Mouse (Mus musculus) urinary bladder, adult 2 months (tissue): ENCODE data around the gene Colec11. TPM values are rescaled to one million over a fixed set of nuclear protein-coding genes. Genes with fewer than 3 reads are reported as not detected.

Experiments
- DNase-seq: peaks from one replicate; pipeline ENCODE4 v3.0.0; 2022; ENCODE audit warnings: low spot score
- polyA plus RNA-seq: library from polyadenylated mRNA; depleted of rRNA; stranded (reverse); fragments of >200 nt; gene quantifications from 2 replicates; pipeline ENCODE4 v1.2.3, GENCODE M21; 2012; rRNA removed

Colec11 gene
- polyA plus RNA-seq, 1 experiment: 5.4 TPM

DNA sequence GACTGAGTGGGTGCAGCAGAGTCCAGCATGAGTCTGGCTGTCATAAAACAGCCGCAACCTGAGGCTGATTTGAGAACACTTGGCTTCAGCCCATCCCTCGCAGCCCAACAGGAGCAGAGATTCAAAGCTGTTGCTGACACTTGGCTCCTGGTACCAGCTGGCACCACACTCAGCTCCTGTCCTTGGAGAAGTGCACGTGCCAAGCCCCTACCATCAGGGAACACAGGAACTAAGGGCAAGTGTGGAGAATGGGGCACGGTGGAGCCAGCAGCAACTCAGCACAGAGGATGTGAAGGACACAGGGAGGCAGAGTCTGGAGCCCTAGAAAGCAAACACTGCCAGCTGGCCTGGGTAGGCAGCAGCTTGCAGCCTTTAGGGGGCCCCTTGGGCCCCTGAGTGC, 20.9 kb downstream of the Colec11 start:
- no peak for DNase-seq

DNA sequence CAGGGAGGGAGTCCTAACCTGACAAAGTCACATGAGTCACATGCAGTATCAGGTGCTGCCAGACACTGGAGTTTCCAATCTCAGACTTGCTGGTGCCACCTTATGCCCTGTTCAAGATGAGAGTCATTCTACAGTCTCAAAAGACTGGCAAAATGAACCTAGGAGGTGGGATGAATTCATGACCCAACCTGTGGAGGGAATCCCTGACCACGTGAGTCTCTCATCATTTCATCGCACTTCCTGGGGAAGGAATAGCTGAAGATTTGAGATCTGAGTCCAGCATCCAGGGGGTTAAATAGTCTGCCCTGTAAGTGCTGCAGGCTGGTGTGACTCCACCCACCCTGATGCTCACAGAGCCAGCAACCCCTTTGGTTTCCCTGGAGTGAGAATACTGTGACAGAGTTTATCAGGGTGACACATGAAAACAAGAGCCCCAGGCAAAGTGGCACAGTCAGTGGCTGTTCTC, 24.6 kb downstream of the Colec11 start:
- no peak for DNase-seq

DNA sequence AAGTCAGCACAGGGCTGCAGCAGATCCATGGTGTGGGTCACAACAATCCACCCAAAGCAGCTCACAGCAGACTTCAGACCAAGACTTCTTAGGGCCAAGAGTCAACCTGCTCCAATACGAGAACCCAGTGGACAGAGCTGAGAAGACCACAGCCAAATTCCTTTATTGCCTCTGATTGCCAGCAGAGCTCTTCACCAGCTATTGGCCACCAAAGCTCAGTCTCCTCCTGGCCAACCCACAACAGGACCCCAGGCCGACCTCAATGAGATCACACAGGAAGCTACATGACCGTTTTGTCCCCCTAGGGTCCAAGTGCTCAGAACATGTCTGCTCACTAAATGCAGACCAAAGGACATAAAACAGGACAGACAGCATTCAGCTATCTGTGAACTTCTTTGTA, 25.1 kb downstream of the Colec11 start:
- no peak for DNase-seq

DNA sequence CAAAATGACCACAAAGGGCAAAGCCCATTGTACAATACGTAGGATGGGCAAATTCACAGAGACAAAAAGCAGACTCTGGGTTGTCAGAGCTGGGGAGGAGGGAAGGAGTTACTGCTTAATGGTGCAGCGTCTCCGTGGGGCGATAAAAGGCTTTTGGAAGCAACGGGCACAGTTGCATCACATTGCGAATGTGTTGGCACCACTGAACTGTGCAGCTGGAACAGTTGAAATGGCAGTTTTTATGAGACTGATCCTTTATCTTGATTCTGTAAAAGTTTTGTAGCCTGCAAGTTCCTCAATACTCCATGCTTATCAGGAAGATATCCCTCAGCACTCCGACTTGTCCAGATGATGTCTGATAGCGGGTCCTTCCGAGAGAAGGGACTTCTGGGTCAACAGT, 25.5 kb downstream of the Colec11 start:
- no peak for DNase-seq

DNA sequence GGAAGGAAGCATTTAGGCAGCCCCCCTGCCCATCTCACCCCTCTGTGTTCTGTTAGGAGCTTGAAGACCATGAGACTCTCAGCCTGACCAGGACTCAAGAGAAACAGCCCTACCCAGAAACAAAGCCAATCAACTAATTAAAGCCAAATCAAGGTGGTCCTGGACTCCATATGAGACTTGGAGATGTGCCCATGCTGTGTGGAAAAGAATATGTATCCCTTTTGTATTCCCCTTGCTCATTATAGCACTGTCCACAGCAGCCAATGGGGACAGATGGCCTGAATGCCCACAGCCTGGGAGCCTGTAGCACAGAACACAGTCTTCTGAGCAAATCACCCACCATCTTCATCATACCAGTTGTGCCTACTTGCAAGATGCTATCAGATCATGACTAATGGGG, 26.3 kb downstream of the Colec11 start:
- no peak for DNase-seq

DNA sequence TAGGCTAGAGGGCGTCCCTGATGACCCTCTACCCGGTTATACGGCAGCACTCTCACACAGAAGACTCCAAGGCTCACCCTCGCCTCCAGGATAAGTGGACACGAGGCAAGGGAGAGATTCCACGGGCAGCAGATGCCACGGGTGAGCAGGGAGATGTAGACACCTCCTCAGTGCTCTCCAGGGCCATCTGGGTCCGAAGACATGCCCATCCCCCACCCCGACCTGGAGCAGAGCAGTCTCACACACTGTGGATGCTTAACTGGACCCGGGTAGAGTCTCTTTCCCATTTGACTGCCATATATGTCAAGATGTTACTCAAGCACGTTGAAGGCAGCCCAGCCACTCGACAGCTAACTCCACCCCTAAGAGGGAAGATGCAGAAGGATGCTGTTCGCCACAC, 32.7 kb downstream of the Colec11 start:
- DNase-seq: no peak

DNA sequence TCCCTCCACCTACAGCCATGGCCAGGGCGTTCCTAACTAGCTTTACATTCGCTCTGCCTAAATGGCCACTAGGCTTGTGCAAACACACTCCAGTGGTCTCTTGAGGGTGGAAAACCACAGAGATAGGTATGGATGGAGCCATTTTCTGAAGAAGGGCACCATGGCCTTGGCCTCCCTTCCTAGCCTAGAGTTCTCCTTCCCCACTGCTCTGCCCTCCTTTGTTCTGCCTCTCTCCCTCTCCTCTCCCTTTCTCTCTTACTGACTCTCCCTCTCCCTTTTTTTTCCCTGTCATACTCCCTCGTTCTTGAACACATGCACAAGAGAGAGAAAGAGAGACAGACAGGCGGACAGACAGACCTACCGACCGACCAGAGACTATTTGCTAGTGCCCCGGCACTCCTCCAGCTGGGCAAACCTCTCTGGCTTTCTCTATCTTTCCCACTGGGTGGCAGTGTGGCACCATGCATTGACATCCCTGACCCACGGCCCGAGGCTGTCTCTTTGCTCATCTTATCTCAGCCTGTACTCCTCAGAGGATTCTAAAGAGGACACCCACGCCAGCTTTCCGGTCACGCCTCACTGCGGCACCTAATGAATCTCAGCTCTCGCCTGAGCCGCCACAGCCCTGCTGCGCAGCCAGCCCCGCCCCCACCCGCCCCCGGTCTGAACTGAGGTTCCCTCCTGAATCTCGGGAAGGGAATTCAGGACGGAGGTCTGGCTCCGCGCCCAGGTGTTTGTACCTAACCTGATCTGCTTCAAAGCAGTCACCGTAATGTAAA, 33.9 kb downstream of the Colec11 start:
- peak; percentile 57 for DNase-seq

DNA sequence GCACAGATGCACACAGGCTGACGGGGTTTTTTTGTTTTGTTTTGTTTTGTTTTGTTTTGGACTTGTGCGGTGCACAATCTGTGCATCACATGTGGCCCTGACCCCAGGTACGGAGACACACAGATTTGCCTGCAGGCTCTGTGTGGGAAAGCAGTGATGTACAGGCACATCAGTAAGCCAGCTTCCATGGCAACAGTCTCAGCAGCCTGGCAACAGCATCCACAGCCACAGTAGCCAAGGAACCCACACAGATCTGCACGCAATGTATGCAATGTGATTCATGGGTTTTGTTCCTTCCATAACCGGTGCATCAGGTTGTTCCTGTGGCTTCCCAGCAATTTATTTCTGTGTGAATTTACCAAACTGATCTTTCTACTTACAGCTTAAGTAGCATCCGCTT, 35.2 kb downstream of the Colec11 start:
- no peak for DNase-seq

DNA sequence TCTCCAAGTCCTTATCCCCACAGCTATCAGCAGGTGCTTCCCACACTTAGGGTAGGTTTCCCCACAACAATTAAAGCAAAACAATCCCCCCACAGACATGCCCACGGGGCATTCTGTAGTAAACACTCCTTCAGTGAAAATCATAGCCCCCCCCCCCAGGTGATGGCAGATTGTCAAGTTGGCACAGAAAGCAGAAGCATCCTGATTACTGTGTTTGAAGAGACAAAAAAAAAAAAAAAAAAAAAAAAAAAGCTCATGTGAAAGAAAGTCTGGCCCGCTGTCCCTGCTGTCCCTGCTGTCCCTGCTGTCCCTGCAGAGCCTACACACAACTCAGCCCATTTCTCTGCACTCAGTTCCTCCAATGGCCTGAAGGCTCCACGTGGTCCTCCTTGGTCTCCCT, 39.1 kb downstream of the Colec11 start:
- DNase-seq: no peak

DNA sequence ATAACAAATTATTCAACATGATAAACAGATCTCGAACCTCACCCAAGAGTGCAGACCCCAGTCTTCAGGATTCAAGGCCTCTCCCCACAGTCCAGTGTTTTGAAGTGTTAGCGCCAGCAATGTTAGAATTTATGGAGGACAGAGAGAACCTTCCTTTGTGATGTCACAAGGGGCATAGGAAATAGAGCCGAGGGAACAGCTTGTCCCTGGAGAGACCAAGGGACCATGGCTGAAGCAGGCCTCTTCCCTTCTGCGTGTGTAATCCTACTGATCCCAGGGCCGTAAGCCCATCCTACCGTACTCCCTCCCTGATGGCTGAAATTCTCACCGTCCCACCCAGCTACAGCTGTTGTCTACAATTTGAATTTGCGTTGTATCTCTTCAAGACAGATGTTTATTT, 40.8 kb downstream of the Colec11 start, which contains the start of gene Allc:
Gene Allc, minus strand, starts transcription at position 101 of the 400 bp plus-strand sequence.
- DNase-seq: no peak

DNA sequence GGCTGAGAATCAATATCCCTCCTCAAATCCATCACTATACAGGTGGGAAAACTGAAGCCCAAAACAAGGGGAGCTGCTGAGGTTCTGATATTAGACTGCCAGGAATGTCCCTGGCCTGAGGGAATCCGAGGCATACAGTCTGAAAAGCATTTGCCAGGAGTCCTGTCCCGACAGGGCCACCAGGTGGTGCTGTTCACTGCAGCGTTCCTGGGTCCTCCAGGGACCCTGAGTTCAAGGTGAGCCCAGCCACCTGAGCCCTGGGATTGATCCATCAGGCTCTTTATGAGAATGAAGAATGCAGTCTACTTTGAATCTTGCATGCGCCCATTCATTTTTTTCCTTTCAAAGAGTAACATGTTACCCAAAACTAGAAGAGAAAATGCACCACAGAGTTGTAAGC, 44.0 kb downstream of the Colec11 start:
- no peak for DNase-seq

DNA sequence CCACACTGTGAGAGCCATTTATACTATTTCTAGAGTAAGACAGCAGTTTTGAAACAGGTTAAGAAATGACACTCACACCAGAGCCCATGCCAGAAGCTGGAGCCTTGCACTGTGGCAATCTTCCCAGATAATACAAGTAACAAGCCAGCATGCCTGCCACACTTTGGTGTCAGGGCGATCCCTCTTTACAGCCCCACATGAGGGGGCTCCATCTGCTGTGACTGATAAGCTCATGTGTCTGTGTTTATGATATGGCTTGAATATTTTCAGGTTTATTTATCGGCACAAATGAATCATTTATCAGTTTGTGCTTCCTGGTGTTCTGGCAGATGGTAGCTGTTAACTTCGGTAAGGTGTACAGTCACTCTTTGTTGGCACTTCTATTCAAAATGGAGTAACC, 45.0 kb downstream of the Colec11 start:
- no peak for DNase-seq

DNA sequence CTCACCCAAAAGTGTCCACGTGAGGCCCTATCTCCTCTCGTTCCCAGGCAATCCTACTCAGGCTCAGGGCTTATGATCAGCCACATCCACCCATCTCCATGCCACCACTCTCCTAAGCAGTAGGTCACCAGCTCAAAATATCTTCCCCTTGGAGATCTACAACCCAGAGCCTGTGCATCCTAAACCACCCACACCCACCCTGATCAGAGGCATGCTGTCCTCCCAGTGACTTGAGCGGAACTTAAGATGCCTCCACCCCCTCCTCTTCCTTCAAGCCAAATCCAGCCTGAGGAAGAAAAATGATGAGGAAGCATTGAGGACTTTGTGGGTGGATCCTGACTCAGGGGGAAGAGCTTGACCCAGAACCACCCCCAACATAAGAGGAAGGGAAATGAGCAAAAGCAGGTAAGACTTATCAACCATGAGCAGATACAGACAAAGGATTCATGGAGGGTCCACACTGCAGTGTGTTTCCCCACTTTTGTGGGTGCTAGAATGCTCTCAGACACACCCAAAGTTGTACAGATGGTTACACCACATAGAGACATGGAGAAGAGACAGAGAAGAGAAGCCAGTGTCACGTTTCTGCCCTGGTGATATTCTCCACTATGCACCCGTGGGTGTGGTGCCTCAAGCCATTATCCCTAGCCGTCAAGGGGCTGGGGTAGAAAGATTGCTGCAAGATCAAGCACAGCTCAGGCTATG, 47.7 kb downstream of the Colec11 start:
- DNase-seq: no peak

DNA sequence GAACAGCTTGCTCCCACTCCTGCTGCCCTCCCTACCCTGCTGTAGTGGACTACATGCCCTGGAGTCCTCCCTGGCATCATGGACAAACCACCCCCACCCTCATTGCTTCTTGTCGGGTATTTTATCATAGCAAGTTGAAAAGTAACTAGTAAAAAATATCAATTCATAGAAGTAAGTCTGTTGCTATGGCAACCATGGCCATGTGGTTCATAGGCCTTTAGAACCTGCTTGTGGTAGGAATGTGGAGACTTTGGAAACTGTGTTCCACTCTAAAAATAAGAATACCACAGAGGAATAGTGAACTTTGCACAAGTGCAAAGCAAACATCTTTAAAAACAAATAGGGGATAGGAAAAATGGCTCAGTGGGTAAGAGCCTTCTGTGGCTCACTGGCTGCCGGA, 50.9 kb downstream of the Colec11 start:
- DNase-seq: no peak

DNA sequence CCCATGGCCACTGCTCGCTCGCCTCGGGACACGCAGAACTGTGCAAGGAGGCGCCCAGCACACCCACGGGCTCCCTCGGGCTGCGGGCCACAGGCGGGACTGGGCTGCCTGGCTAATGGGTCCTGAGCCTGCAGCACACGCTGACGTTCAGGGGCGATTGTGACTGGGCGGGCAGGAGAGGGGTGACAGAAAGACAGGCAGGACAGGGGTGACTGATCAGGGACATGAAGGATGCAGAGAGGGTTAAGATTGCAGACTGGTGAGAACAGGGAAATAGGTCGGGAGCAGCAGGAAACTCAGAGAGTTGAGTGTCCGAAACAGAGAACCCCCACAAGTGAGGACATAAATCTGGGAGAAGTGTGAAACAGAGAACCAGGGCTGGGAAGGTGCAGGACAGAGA, 70.9 kb downstream of the Colec11 start, which contains the start of gene Dcdc2c:
Gene Dcdc2c, minus strand, starts transcription at position 101 of the 400 bp plus-strand sequence.
- no peak for DNase-seq

DNA sequence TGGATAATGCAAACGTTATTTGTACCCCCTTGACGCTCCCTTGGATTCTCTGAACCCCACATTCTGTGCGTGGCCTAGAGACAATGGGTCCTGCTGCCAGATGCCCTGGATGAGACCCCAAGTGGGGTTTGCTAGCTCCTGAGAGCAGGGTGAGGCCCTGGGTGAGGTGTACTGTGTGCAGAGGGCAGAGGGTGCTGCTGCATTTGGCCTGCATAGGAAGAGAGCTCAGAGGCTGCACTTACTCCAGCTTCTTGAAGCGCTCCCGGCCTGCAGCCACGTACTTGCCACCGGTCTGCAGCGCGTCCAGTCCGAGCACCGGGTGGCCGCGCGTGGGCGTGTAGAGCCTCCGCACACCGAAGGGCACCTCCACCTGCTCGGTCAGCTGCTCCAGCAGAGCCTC, 71.4 kb downstream of the Colec11 start:
- no peak for DNase-seq

DNA sequence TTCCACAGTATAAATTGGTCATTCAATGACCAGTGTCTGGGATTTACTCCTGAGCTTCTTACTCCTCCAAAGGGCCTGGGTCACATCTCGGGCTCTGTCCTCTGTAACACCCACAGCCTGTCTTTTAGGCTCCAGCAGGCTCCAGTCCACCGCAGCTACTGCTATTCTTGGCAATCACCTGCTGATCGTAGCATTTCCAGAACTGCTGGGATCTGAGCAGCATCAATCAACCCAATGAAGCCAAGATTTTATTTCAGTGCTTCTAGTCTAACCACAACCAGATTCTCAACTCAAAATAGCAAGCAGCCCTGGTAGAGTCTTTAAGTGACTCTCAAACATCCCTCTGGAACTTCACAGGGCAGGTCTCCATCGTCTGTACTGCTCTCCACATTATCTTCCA, 74.3 kb downstream of the Colec11 start:
- no peak for DNase-seq

Other genes with a start within 250 kb of the Colec11 start
- gene Dcdc2c, start 71.0 kb downstream of the Colec11 start, polyA plus RNA-seq: not detected in 2 replicates
- not detected in 2 replicates for gene Allc, start 40.9 kb downstream of the Colec11 start, polyA plus RNA-seq
- gene Rps7, start 12.6 kb upstream of the Colec11 start, polyA plus RNA-seq: 842 and 930 TPM in 2 replicates
- 16.9 and 25.3 TPM in 2 replicates for gene Rnaseh1, start 26.2 kb upstream of the Colec11 start, polyA plus RNA-seq
- gene Adi1, start 51.9 kb upstream of the Colec11 start, polyA plus RNA-seq: 56.3 and 57.6 TPM in 2 replicates
- 37.5 and 41.7 TPM in 2 replicates for gene Trappc12, start 127.1 kb upstream of the Colec11 start, polyA plus RNA-seq
- gene Eipr1, start 128.4 kb upstream of the Colec11 start, polyA plus RNA-seq: 15.2 and 16.9 TPM in 2 replicates